In genomic region chr3:90605049-90605448, GRCm38 (mm10) we compare ENCODE assay signal across 1 mouse cellular context.
TF ChIP-seq lines count a peak whose summit lies in the region.

No protein-coding gene starts in this region.

TF ChIP-seq in MEL, 35 proteins besides CTCF, POLR2A, EP300 and RAD21:
- TF ChIP-seq ETS1 (IDR thresholded peaks at IDR 0.05; ENCODE audit: low read depth, low read length) (0 out of 2 replicates have a peak, but pooled peaks have one; percentile 25), CHD1 (IDR thresholded peaks at IDR 0.05; ENCODE audit: low read depth, low read length) (no peak), ELF1 (IDR thresholded peaks at IDR 0.05; ENCODE audit: low read depth, low read length) (no peak), GABPA (IDR thresholded peaks at IDR 0.05; ENCODE audit: low read depth, low read length) (no peak), RCOR1 (IDR thresholded peaks at IDR 0.05; ENCODE audit: low read depth, low read length) (no peak), GATA1 (IDR thresholded peaks at IDR 0.05; ENCODE audit: low read depth, low read length) (peak; percentile 32; the same call in 1 of the 2 replicates), TBP (IDR thresholded peaks at IDR 0.05; ENCODE audit: low read depth, low read length) (no peak), KAT2A (conservative IDR thresholded peaks at IDR 0.05; ENCODE audit: low read depth, low read length) (no peak), MAFK (IDR thresholded peaks at IDR 0.05; ENCODE audit: borderline replicate concordance, low read depth, low read length) (no peak), BHLHE40 (IDR thresholded peaks at IDR 0.05; ENCODE audit: borderline replicate concordance, low read depth, low read length) (no peak), NRF1 (IDR thresholded peaks at IDR 0.05; ENCODE audit: insufficient read depth, low read depth, low read length, poor library complexity, severe bottlenecking) (no peak), USF1 (IDR thresholded peaks at IDR 0.05; ENCODE audit: low read depth, low read length) (peak; percentile 55), USF2 (IDR thresholded peaks at IDR 0.05; ENCODE audit: borderline replicate concordance in 1 of 2, insufficient read depth in 1 of 2, low read depth in 1 of 2, low read length in 2 of 2) (no peak)
